Mouse (Mus musculus): ENCODE data around the gene Bclaf1.

The Bclaf1 gene

GRCm38 (mm10) chr10:20311918-20312735, at the start of gene Bclaf1:
Bclaf1 (plus strand) TSS chr10:20312469.
- peak; percentile 100 for DNase-seq (ENCODE audit: low read depth, low spot score)

GRCm38 (mm10) chr10:20262896-20263295, 49.4 kb upstream of the Bclaf1 start:
- DNase-seq (ENCODE audit: low read depth, low spot score), result no peak

- no peak for DNase-seq (ENCODE audit: low read depth, low spot score)
Observed at GRCm38 (mm10) chr10:20264479-20264878, 47.8 kb upstream of the Bclaf1 start.

- no peak for DNase-seq (ENCODE audit: low read depth, low spot score)
Observed at GRCm38 (mm10) chr10:20267032-20267431, 45.2 kb upstream of the Bclaf1 start.

GRCm38 (mm10) chr10:20268945-20269344, 43.3 kb upstream of the Bclaf1 start:
- DNase-seq (ENCODE audit: low read depth, low spot score), result no peak

GRCm38 (mm10) chr10:20272380-20272779, 39.9 kb upstream of the Bclaf1 start:
- no peak for DNase-seq (ENCODE audit: low read depth, low spot score)

- DNase-seq (ENCODE audit: low read depth, low spot score), result no peak
Observed at GRCm38 (mm10) chr10:20273278-20273677, 39.0 kb upstream of the Bclaf1 start.

GRCm38 (mm10) chr10:20274022-20274421, 38.2 kb upstream of the Bclaf1 start:
- no peak for DNase-seq (ENCODE audit: low read depth, low spot score)

- DNase-seq (ENCODE audit: low read depth, low spot score), result no peak
Observed at GRCm38 (mm10) chr10:20281456-20281855, 30.8 kb upstream of the Bclaf1 start.

GRCm38 (mm10) chr10:20285289-20285975, 26.8 kb upstream of the Bclaf1 start:
- peak; percentile 32 for DNase-seq (ENCODE audit: low read depth, low spot score)

GRCm38 (mm10) chr10:20285994-20286836, 26.1 kb upstream of the Bclaf1 start:
- DNase-seq (ENCODE audit: low read depth, low spot score), result peak; percentile 16

GRCm38 (mm10) chr10:20287369-20287768, 24.9 kb upstream of the Bclaf1 start:
- no peak for DNase-seq (ENCODE audit: low read depth, low spot score)

GRCm38 (mm10) chr10:20290467-20290883, 21.8 kb upstream of the Bclaf1 start:
- DNase-seq (ENCODE audit: low read depth, low spot score), result peak; percentile 70

- no peak for DNase-seq (ENCODE audit: low read depth, low spot score)
Observed at GRCm38 (mm10) chr10:20295961-20296360, 16.3 kb upstream of the Bclaf1 start.

- DNase-seq (ENCODE audit: low read depth, low spot score), result no peak
Observed at GRCm38 (mm10) chr10:20298152-20298920, 13.9 kb upstream of the Bclaf1 start.

- DNase-seq (ENCODE audit: low read depth, low spot score), result no peak
Observed at GRCm38 (mm10) chr10:20299114-20299513, 13.2 kb upstream of the Bclaf1 start.

- DNase-seq (ENCODE audit: low read depth, low spot score), result no peak
Observed at GRCm38 (mm10) chr10:20310969-20311769, 1.1 kb upstream of the Bclaf1 start.

- DNase-seq (ENCODE audit: low read depth, low spot score), result peak; percentile 87
Observed at GRCm38 (mm10) chr10:20312736-20313301, 550 bp downstream of the Bclaf1 start.

GRCm38 (mm10) chr10:20313447-20313846, 1.2 kb downstream of the Bclaf1 start:
- no peak for DNase-seq (ENCODE audit: low read depth, low spot score)

- no peak for DNase-seq (ENCODE audit: low read depth, low spot score)
Observed at GRCm38 (mm10) chr10:20313941-20314340, 1.7 kb downstream of the Bclaf1 start.

All from forelimb bud, embryonic 11.5 days (tissue).